In the genomic region with DNA sequence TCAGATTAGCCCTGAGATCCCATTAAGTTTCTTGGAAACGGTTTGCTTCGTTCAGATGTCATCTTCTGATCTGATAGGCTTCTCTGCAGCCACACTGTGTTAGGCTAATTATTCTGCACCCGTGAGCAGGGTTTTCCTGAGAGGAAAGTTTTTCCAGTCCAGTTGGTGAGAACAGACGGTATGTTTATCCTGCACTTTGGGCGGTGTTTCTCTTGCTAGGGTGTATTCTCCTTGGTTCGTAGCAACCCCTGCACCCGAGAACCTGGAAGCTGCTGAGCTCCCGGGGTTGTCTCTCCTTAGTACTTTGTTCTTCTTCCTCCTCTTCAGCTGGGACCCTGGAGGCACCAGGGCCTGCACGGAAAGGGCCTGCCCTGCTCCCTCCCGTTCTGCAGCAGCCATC, we compare ENCODE assay signal across 25 mouse cellular contexts. TPM values are rescaled to one million over a fixed set of nuclear protein-coding genes. Genes with fewer than 3 reads are reported as not detected.
DNase-seq lines count a peak whose midpoint lies in the region; ATAC-seq and TF ChIP-seq lines count a peak whose summit lies in the region.
"Had no signal": no experiment of that assay in that cellular context is flagged by ENCODE, and none has a peak within 500 bp of the region (broad histone marks: within the 10 kb centered on the region; RNA-seq: fewer than 3 reads in every experiment).

No protein-coding gene starts in this region.

- no peak overlapping the region for H3K4me3 ChIP-seq in forebrain, embryonic 10.5 days
- no peak overlapping the region for H3K4me3 ChIP-seq in forebrain, embryonic 15.5 days
- no peak overlapping the region for H3K4me3 ChIP-seq in gastrocnemius, adult 2 months
- H3K4me3 ChIP-seq: forebrain, embryonic 12.5 days; heart, embryonic 12.5 days; heart, embryonic 15.5 days; hindbrain, embryonic 10.5 days; hindbrain, embryonic 13.5 days; intestine, embryonic 15.5 days had no signal

- no peak overlapping the region for H3K4me2 ChIP-seq in forebrain, embryonic 15.5 days (replicated peaks)
- H3K4me2 ChIP-seq: forebrain, embryonic 12.5 days; heart, embryonic 12.5 days; heart, embryonic 15.5 days; hindbrain, embryonic 13.5 days; intestine, embryonic 15.5 days had no signal

- intact Hi-C loops in gastrocnemius, adult 2 months (cut with DNase I), result no loop called here
- intact Hi-C loops in gastrocnemius, postnatal 36 days (cut with DNase I), result loop anchor here (5.0 kb wide), 1 partner anchor 76 kb away; the partner anchor contains the start of gene Cys1

- 57% methylated on average over 10 of the region's 10 CpGs for WGBS in forebrain, embryonic 10.5 days
- WGBS in forebrain, embryonic 15.5 days, result 31% methylated on average over 10 of the region's 10 CpGs

- DNase-seq in forebrain, embryonic 10.5 days (ENCODE audit: extremely low spot score, low spot score), result no peak
- DNase-seq in gastrocnemius, adult 2 months, result peak; percentile 1
- DNase-seq in gastrocnemius, postnatal 36 days, result no peak
- DNase-seq in retina, postnatal 1 day, result peak; percentile 84
- no peak for DNase-seq in embryo, embryonic 9.5 days (ENCODE audit: extremely low spot score)
- DNase-seq: adrenal gland, adult 2 months; adrenal gland, postnatal 14 days; cerebellum, adult 11-12 months; cerebellum, adult 8-10 months; cerebellum, postnatal 10 days; cerebellum, postnatal 36 days; embryo, embryonic 11 days; gastrocnemius, postnatal 14 days; heart, adult 18-20 months; heart, postnatal 10 days; heart, postnatal 36 days; kidney, adult 11 months had no signal

- H3K27me3 ChIP-seq in forebrain, embryonic 10.5 days (ENCODE audit: poor library complexity, severe bottlenecking), result peaks cover 11% of the 10 kb centered on the region
- no peaks in the 10 kb centered on the region for H3K27me3 ChIP-seq in forebrain, embryonic 15.5 days
- H3K27me3 ChIP-seq: heart, embryonic 12.5 days; heart, embryonic 15.5 days; hindbrain, embryonic 13.5 days; intestine, embryonic 15.5 days had no signal

- peak overlapping the region; percentile 61; the same call in 1 of the 2 replicates for H3K27ac ChIP-seq in forebrain, embryonic 10.5 days
- H3K27ac ChIP-seq in forebrain, embryonic 15.5 days (replicated peaks), result no peak overlapping the region
- H3K27ac ChIP-seq in gastrocnemius, adult 2 months, result no peak overlapping the region
- H3K27ac ChIP-seq: forebrain, embryonic 12.5 days; heart, embryonic 15.5 days; hindbrain, embryonic 10.5 days; hindbrain, embryonic 13.5 days; intestine, embryonic 15.5 days had no signal

- peaks cover 13% of the 10 kb centered on the region for H3K4me1 ChIP-seq in forebrain, embryonic 10.5 days
- peaks cover 4% of the 10 kb centered on the region; the same call in 1 of the 2 replicates for H3K4me1 ChIP-seq in forebrain, embryonic 15.5 days
- H3K4me1 ChIP-seq: heart, embryonic 12.5 days; heart, embryonic 15.5 days; hindbrain, embryonic 10.5 days; intestine, embryonic 15.5 days had no signal

- H3K9ac ChIP-seq in forebrain, embryonic 15.5 days (replicated peaks), result no peak overlapping the region
- H3K9ac ChIP-seq: forebrain, embryonic 12.5 days; heart, embryonic 12.5 days; heart, embryonic 15.5 days; hindbrain, embryonic 13.5 days; intestine, embryonic 15.5 days had no signal

- H3K9me3 ChIP-seq in forebrain, embryonic 10.5 days, result no peaks in the 10 kb centered on the region
- H3K9me3 ChIP-seq in forebrain, embryonic 15.5 days, result no peaks in the 10 kb centered on the region
- H3K9me3 ChIP-seq: forebrain, embryonic 12.5 days; heart, embryonic 12.5 days; heart, embryonic 15.5 days; hindbrain, embryonic 10.5 days; hindbrain, embryonic 13.5 days; intestine, embryonic 15.5 days had no signal

- ATAC-seq in forebrain, embryonic 15.5 days (replicated peaks), result no peak
- ATAC-seq: hindbrain, embryonic 16.5 days; intestine, embryonic 15.5 days had no signal

- TF ChIP-seq CTCF in gastrocnemius, adult 2 months (IDR thresholded peaks at IDR 0.05), result no peak

- H3K36me3 ChIP-seq in forebrain, embryonic 10.5 days (replicated peaks), result no peaks in the 10 kb centered on the region
- no peaks in the 10 kb centered on the region for H3K36me3 ChIP-seq in forebrain, embryonic 15.5 days
- H3K36me3 ChIP-seq: forebrain, embryonic 12.5 days; heart, embryonic 15.5 days; hindbrain, embryonic 10.5 days; hindbrain, embryonic 13.5 days; intestine, embryonic 15.5 days had no signal

RNA-seq across cellular contexts. Expression of gene Grhl1, which starts 34.1 kb away (rescaled TPM):
- 0.31 and 0.40 TPM in 2 replicates for polyA plus RNA-seq in forebrain, embryonic 10.5 days (2016; fragmentation: Nextera tagmentation; extraction: Ambion mirVana)
- 0.59 and 0.84 TPM in 2 replicates for polyA plus RNA-seq in forebrain, embryonic 15.5 days (2015; fragmentation: Nextera tagmentation; extraction: Ambion mirVana)
- total RNA-seq in gastrocnemius, adult 2 months (2021), result under 1 TPM; 0.17 to 0.59 TPM
- total RNA-seq in gastrocnemius, postnatal 36 days (2021), result under 1 TPM; 0.18 to 0.22 TPM

RNA-seq across cellular contexts. Expression of gene Klf11, which starts 44.9 kb away (rescaled TPM):
- 10.5 and 10.6 TPM in 2 replicates for polyA plus RNA-seq in forebrain, embryonic 10.5 days (2016; fragmentation: Nextera tagmentation; extraction: Ambion mirVana)
- 16.6 and 17.7 TPM in 2 replicates for polyA plus RNA-seq in forebrain, embryonic 15.5 days (2015; fragmentation: Nextera tagmentation; extraction: Ambion mirVana)
- total RNA-seq in gastrocnemius, adult 2 months (2021), result 1 to 10 TPM; 4.1 to 7.9 TPM
- total RNA-seq in gastrocnemius, postnatal 36 days (2021), result 1 to 10 TPM; 7.8 to 8.6 TPM

Comparison
In these comparisons a context has a peak if more than half of its experiments do, and no peak if none do; other contexts are left out.
1. DNase-seq: peak in gastrocnemius, adult 2 months (single experiment) and retina, postnatal 1 day (single experiment); none in forebrain, embryonic 10.5 days (single experiment), gastrocnemius, postnatal 36 days (0 of 2) and embryo, embryonic 9.5 days (single experiment).